Mouse (Mus musculus): ENCODE measurements around the gene Elof1. TPM values are rescaled to one million over a fixed set of nuclear protein-coding genes. Genes with fewer than 3 reads are reported as not detected.

Elof1 gene
- polyA plus RNA-seq, 1 experiment: 95.3 TPM

- TF ChIP-seq REST (IDR thresholded peaks at IDR 0.05; ENCODE audit: insufficient read depth, insufficient read length) (no peak), E2F4 (IDR thresholded peaks at IDR 0.05; ENCODE audit: insufficient read depth) (no peak), SRF (IDR thresholded peaks at IDR 0.05; ENCODE audit: control insufficient read depth, insufficient read length, low read depth) (peak; percentile 47), CEBPB (IDR thresholded peaks at IDR 0.05; ENCODE audit: insufficient read depth, poor library complexity, severe bottlenecking) (no peak), MYOG (IDR thresholded peaks at IDR 0.05; ENCODE audit: control insufficient read depth in 1 of 3, insufficient read depth in 1 of 3, insufficient read length in 2 of 3, low read depth in 2 of 3) (no peak)
- H3K27me3 ChIP-seq (ENCODE audit: control insufficient read depth, insufficient read depth, insufficient read length): no peaks in the 10 kb centered on the region
- H3K4me2 ChIP-seq (ENCODE audit: low read depth): peak overlapping the region; percentile 59
- no peaks in the 10 kb centered on the region for H3K79me2 ChIP-seq (ENCODE audit: control insufficient read depth, insufficient read depth)
- no peak overlapping the region for H3ac ChIP-seq (ENCODE audit: control insufficient read depth, insufficient read length)
- H3K36me3 ChIP-seq (ENCODE audit: control insufficient read depth, insufficient read depth): no peaks in the 10 kb centered on the region
- peak overlapping the region; percentile 3 for H3K4me3 ChIP-seq
These were observed 21.1 kb downstream of the Elof1 start for GRCm38 (mm10) chr9:22095854-22096307.

GRCm38 (mm10) chr9:22092746-22093145 is 24.2 kb downstream of the Elof1 start:
- TF ChIP-seq MAX (IDR thresholded peaks at IDR 0.05; ENCODE audit: low read depth) (no peak), CEBPB (IDR thresholded peaks at IDR 0.05; ENCODE audit: insufficient read depth, poor library complexity, severe bottlenecking) (no peak), USF1 (IDR thresholded peaks at IDR 0.05; ENCODE audit: low read depth) (no peak), E2F4 (IDR thresholded peaks at IDR 0.05; ENCODE audit: insufficient read depth) (no peak), TCF3 (IDR thresholded peaks at IDR 0.05; ENCODE audit: insufficient read length, low read depth) (no peak), REST (IDR thresholded peaks at IDR 0.05; ENCODE audit: insufficient read depth, insufficient read length) (no peak), MYOD1 (IDR thresholded peaks at IDR 0.05; ENCODE audit: control insufficient read depth in 1 of 3, insufficient read length in 2 of 3, low read depth in 2 of 3) (no peak), POLR2AphosphoS2 (IDR thresholded peaks at IDR 0.05; ENCODE audit: insufficient read length, low read depth) (no peak), POLR2A (IDR thresholded peaks at IDR 0.05; ENCODE audit: insufficient read length, low read depth) (no peak), MYOG (IDR thresholded peaks at IDR 0.05; ENCODE audit: control insufficient read depth in 1 of 3, insufficient read depth in 1 of 3, insufficient read length in 2 of 3, low read depth in 2 of 3) (no peak), SRF (IDR thresholded peaks at IDR 0.05; ENCODE audit: control insufficient read depth, insufficient read length, low read depth) (no peak), TCF12 (IDR thresholded peaks at IDR 0.05; ENCODE audit: insufficient read depth, poor library complexity, severe bottlenecking) (no peak)

GRCm38 (mm10) chr9:22089986-22090385 is 27.0 kb downstream of the Elof1 start:
- Histone ChIP-seq H3K4me2 (ENCODE audit: low read depth) (no peak overlapping the region), H3K4me3 (no peak overlapping the region), H3ac (ENCODE audit: control insufficient read depth, insufficient read length) (no peak overlapping the region), H3K36me3 (ENCODE audit: control insufficient read depth, insufficient read depth) (no peaks in the 10 kb centered on the region), H3K27me3 (ENCODE audit: control insufficient read depth, insufficient read depth, insufficient read length) (no peaks in the 10 kb centered on the region), H3K79me2 (ENCODE audit: control insufficient read depth, insufficient read depth) (no peaks in the 10 kb centered on the region)
- no peak for TF ChIP-seq TCF3 (IDR thresholded peaks at IDR 0.05; ENCODE audit: insufficient read length, low read depth)
- TF ChIP-seq CEBPB (IDR thresholded peaks at IDR 0.05; ENCODE audit: insufficient read depth, poor library complexity, severe bottlenecking): no peak
- TF ChIP-seq E2F4 (IDR thresholded peaks at IDR 0.05; ENCODE audit: insufficient read depth): no peak
- no peak for TF ChIP-seq MYOG (IDR thresholded peaks at IDR 0.05; ENCODE audit: control insufficient read depth in 1 of 3, insufficient read depth in 1 of 3, insufficient read length in 2 of 3, low read depth in 2 of 3)
- no peak for TF ChIP-seq USF1 (IDR thresholded peaks at IDR 0.05; ENCODE audit: low read depth)
- no peak for TF ChIP-seq MYOD1 (IDR thresholded peaks at IDR 0.05; ENCODE audit: control insufficient read depth in 1 of 3, insufficient read length in 2 of 3, low read depth in 2 of 3)
- no peak for TF ChIP-seq POLR2A (IDR thresholded peaks at IDR 0.05; ENCODE audit: insufficient read length, low read depth)
- no peak for TF ChIP-seq MAX (IDR thresholded peaks at IDR 0.05; ENCODE audit: low read depth)
- TF ChIP-seq TCF12 (IDR thresholded peaks at IDR 0.05; ENCODE audit: insufficient read depth, poor library complexity, severe bottlenecking): no peak
- TF ChIP-seq POLR2AphosphoS2 (IDR thresholded peaks at IDR 0.05; ENCODE audit: insufficient read length, low read depth): no peak
- no peak for TF ChIP-seq REST (IDR thresholded peaks at IDR 0.05; ENCODE audit: insufficient read depth, insufficient read length)
- no peak for TF ChIP-seq SRF (IDR thresholded peaks at IDR 0.05; ENCODE audit: control insufficient read depth, insufficient read length, low read depth)

More at GRCm38 (mm10) chr9:22092746-22093145, 24.2 kb downstream of the Elof1 start:
- no peaks in the 10 kb centered on the region for H3K27me3 ChIP-seq (ENCODE audit: control insufficient read depth, insufficient read depth, insufficient read length)
- no peak overlapping the region for H3ac ChIP-seq (ENCODE audit: control insufficient read depth, insufficient read length)
- H3K36me3 ChIP-seq (ENCODE audit: control insufficient read depth, insufficient read depth): no peaks in the 10 kb centered on the region
- no peaks in the 10 kb centered on the region for H3K79me2 ChIP-seq (ENCODE audit: control insufficient read depth, insufficient read depth)
- no peak overlapping the region for H3K4me2 ChIP-seq (ENCODE audit: low read depth)
- no peak overlapping the region for H3K4me3 ChIP-seq

- H3K79me2 ChIP-seq (ENCODE audit: control insufficient read depth, insufficient read depth): peaks cover 2% of the 10 kb centered on the region
- no peaks in the 10 kb centered on the region for H3K36me3 ChIP-seq (ENCODE audit: control insufficient read depth, insufficient read depth)
- no peak for TF ChIP-seq POLR2AphosphoS2 (IDR thresholded peaks at IDR 0.05; ENCODE audit: insufficient read length, low read depth)
- TF ChIP-seq MAX (IDR thresholded peaks at IDR 0.05; ENCODE audit: low read depth): no peak
- no peak for TF ChIP-seq E2F4 (IDR thresholded peaks at IDR 0.05; ENCODE audit: insufficient read depth)
- TF ChIP-seq SRF (IDR thresholded peaks at IDR 0.05; ENCODE audit: control insufficient read depth, insufficient read length, low read depth): no peak
- TF ChIP-seq CEBPB (IDR thresholded peaks at IDR 0.05; ENCODE audit: insufficient read depth, poor library complexity, severe bottlenecking): no peak
- TF ChIP-seq POLR2A (IDR thresholded peaks at IDR 0.05; ENCODE audit: insufficient read length, low read depth): no peak
- no peak for TF ChIP-seq MYOD1 (IDR thresholded peaks at IDR 0.05; ENCODE audit: control insufficient read depth in 1 of 3, insufficient read length in 2 of 3, low read depth in 2 of 3)
- TF ChIP-seq MYOG (IDR thresholded peaks at IDR 0.05; ENCODE audit: control insufficient read depth in 1 of 3, insufficient read depth in 1 of 3, insufficient read length in 2 of 3, low read depth in 2 of 3): no peak
- TF ChIP-seq REST (IDR thresholded peaks at IDR 0.05; ENCODE audit: insufficient read depth, insufficient read length): no peak
- no peak for TF ChIP-seq TCF3 (IDR thresholded peaks at IDR 0.05; ENCODE audit: insufficient read length, low read depth)
- no peak for TF ChIP-seq TCF12 (IDR thresholded peaks at IDR 0.05; ENCODE audit: insufficient read depth, poor library complexity, severe bottlenecking)
- no peak for TF ChIP-seq USF1 (IDR thresholded peaks at IDR 0.05; ENCODE audit: low read depth)
- H3K4me3 ChIP-seq: no peak overlapping the region
- H3K4me2 ChIP-seq (ENCODE audit: low read depth): no peak overlapping the region
- H3K27me3 ChIP-seq (ENCODE audit: control insufficient read depth, insufficient read depth, insufficient read length): no peaks in the 10 kb centered on the region
- H3ac ChIP-seq (ENCODE audit: control insufficient read depth, insufficient read length): no peak overlapping the region
These were observed 27.7 kb downstream of the Elof1 start for GRCm38 (mm10) chr9:22089281-22089680.
